Mouse (Mus musculus) olfactory bulb, adult 2 months (tissue): ENCODE measurements around the gene Bdnf. TPM values are rescaled to one million over a fixed set of nuclear protein-coding genes. Genes with fewer than 3 reads are reported as not detected.

Source experiments
- H3K27ac ChIP-seq: fragments of 200-500 bp; 2 replicates; pipeline ENCODE4 v1.5.1; 2012; ENCODE audit warnings: low read depth, low read length; ENCODE audit not compliant: insufficient read depth
- H3K4me1 ChIP-seq: fragments of 200-500 bp; 2 replicates; pipeline ENCODE4 v1.6.1; 2012; ENCODE audit warnings: low read length; ENCODE audit not compliant: control insufficient read depth, insufficient read depth
- H3K4me3 ChIP-seq: fragments of 200-500 bp; 2 replicates; pipeline ENCODE4 v1.5.1; 2012; ENCODE audit warnings: mild to moderate bottlenecking, low read depth, low read length, moderate library complexity; ENCODE audit not compliant: insufficient read depth
- CTCF ChIP-seq: fragments of 200-500 bp; IDR thresholded peaks from 2 replicates; pipeline ENCODE4 v1.5.1; 2012; ENCODE audit warnings: low read depth, mild to moderate bottlenecking, low read length, moderate library complexity; ENCODE audit not compliant: insufficient read depth
- POLR2A ChIP-seq: fragments of 200-500 bp; IDR thresholded peaks from 2 replicates; pipeline ENCODE4 v1.6.1; 2012; ENCODE audit warnings: mild to moderate bottlenecking, low read depth, low read length, moderate library complexity; ENCODE audit not compliant: insufficient read depth
- WGBS: fragments of 180-500 bp; shearing (Covaris S2); methylation state at CpG from one replicate; pipeline ENCODE4 v1.1.7; 2018; 5-methylcytosine and 5-hydroxymethylcytosine counted together
- polyA plus RNA-seq: library from polyadenylated mRNA; stranded (reverse); fragments of >200 nt; gene quantifications from 2 replicates; pipeline ENCODE4 v1.2.4, GENCODE M21; 2012; ENCODE audit warnings: low replicate concordance; ENCODE audit not compliant: missing spikeins, insufficient read depth, insufficient read length

Bdnf gene
- polyA plus RNA-seq, 1 experiment = not detected

- H3K27ac ChIP-seq = no peak overlapping the region
- TF ChIP-seq CTCF (no peak), POLR2A (no peak)
- no peak overlapping the region for H3K4me3 ChIP-seq
- 72% methylated on average over 2 of the region's 2 CpGs for WGBS
- H3K4me1 ChIP-seq = peaks cover 18% of the 10 kb centered on the region
Observed at GRCm38 (mm10) chr2:109679446-109679845, 4.9 kb downstream of the Bdnf start.

DNA sequence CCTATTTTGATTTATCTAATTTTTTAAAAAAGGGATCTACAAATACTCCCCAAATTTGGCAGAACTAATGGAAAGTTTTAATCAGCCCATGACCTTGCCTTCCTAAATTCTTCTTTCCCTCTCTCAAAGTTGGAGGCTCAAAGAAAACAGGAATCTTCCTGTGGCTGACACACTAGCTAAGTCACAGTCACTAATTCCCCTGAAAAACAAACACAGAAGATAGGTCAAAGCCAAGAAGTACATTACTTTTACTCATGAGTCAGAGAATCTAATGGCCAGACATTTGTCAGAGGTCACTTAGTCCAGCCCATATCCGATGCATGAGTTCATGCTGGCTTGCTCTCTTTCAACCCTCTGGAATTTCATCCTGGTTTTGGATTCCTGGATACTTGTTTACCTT is 6.6 kb downstream of the Bdnf start:
- TF ChIP-seq POLR2A (no peak), CTCF (no peak)
- Histone ChIP-seq H3K27ac (no peak overlapping the region), H3K4me3 (no peak overlapping the region), H3K4me1 (peaks cover 12% of the 10 kb centered on the region; the same call in 1 of the 2 replicates)
- 95% methylated on average over 1 of the region's 1 CpGs for WGBS

GRCm38 (mm10) chr2:109688661-109689060 is 14.2 kb downstream of the Bdnf start:
- Histone ChIP-seq H3K27ac (no peak overlapping the region), H3K4me3 (no peak overlapping the region), H3K4me1 (peaks cover 2% of the 10 kb centered on the region; the same call in 1 of the 2 replicates)
- 82% methylated on average over 1 of the region's 1 CpGs for WGBS
- TF ChIP-seq CTCF (no peak), POLR2A (no peak)

GRCm38 (mm10) chr2:109692266-109693177 is 18.0 kb downstream of the Bdnf start:
- 3% methylated on average over 34 of the region's 34 CpGs for WGBS
- Histone ChIP-seq H3K4me1 (peaks cover 7% of the 10 kb centered on the region; the same call in 1 of the 2 replicates), H3K27ac (no peak overlapping the region), H3K4me3 (peak overlapping the region; percentile 57)
- no peak for TF ChIP-seq POLR2A
- TF ChIP-seq CTCF = no peak

DNA sequence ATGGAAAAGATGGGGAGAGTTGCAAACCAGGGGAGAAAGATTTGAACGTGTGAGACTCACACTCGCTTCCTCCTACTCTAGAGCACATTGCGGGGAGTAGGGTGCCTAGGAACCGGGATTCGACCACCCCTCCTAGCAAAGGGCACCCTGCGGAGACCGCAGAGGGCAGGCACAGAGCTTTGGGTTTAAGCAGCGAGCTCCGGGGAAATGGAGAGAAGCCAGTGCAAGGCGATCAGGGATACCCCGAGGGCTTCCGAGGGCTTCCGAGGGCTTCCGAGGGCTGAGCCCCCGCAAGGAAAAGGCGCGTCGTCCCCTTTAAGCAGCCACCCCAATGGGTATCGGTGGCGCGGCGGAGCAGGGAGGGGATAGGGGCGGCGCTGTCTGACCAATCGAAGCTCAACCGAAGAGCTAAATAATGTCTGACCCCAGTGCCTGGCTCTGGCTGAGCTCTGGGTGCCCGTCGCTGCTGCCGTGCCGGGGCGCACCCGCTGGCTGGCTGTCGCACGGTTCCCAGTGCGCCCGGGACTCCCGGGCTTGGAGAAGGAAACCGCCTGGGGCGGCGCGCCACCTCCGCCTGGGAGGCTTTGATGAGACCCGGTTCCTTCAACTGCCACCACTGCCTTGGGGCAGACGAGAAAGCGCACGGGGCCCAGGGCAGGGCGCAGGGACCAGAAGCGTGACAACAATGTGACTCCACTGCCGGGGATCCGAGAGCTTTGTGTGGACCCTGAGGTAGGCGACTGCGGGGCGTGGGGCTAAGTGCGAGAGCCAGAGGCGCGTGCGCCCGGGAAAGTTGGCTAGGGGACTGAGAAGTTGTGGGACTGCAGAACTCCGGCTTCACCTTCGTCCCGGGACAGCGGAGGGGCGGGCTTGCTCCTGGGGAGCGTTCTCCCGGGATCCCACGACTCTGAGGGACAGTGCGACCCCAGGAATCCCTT is 18.9 kb downstream of the Bdnf start:
- H3K4me1 ChIP-seq = peaks cover 7% of the 10 kb centered on the region; the same call in 1 of the 2 replicates
- H3K4me3 ChIP-seq = peak overlapping the region; percentile 57
- 1% methylated on average over 67 of the region's 67 CpGs for WGBS
- no peak overlapping the region for H3K27ac ChIP-seq
- no peak for TF ChIP-seq CTCF
- no peak for TF ChIP-seq POLR2A

GRCm38 (mm10) chr2:109694116-109694837 is 19.8 kb downstream of the Bdnf start:
- Histone ChIP-seq H3K4me1 (peaks cover 7% of the 10 kb centered on the region; the same call in 1 of the 2 replicates), H3K27ac (no peak overlapping the region), H3K4me3 (peak overlapping the region; percentile 57)
- under 1% methylated on average over 26 of the region's 26 CpGs for WGBS
- TF ChIP-seq CTCF (no peak), POLR2A (no peak)

- Histone ChIP-seq H3K4me3 (peak overlapping the region; percentile 57), H3K4me1 (peaks cover 7% of the 10 kb centered on the region; the same call in 1 of the 2 replicates), H3K27ac (no peak overlapping the region)
- no peak for TF ChIP-seq POLR2A
- peak; percentile 62; the same call in 1 of the 2 replicates for TF ChIP-seq CTCF
- 2% methylated on average over 12 of the region's 12 CpGs for WGBS
Observed at GRCm38 (mm10) chr2:109694838-109695225, 20.3 kb downstream of the Bdnf start.

GRCm38 (mm10) chr2:109697151-109697550 is 22.7 kb downstream of the Bdnf start:
- Histone ChIP-seq H3K4me3 (no peak overlapping the region), H3K4me1 (peaks cover 7% of the 10 kb centered on the region; the same call in 1 of the 2 replicates), H3K27ac (no peak overlapping the region)
- TF ChIP-seq POLR2A (no peak), CTCF (no peak)
- 10% methylated on average over 4 of the region's 4 CpGs for WGBS
